Mouse (Mus musculus): Measurements from ENCODE around the gene Mndal. TPM values are rescaled to one million over a fixed set of nuclear protein-coding genes. Genes with fewer than 3 reads are reported as not detected.
"Not testable (repeated sequence)": the region's sequence is repeated elsewhere in the genome, so short reads cannot be mapped to it uniquely, and the experiment has no call there.

Mndal gene
- polyA plus RNA-seq, 1 experiment = 2.3 TPM

- no peaks in the 10 kb centered on the region for H3K79me2 ChIP-seq (ENCODE audit: control insufficient read depth, insufficient read depth)
- H3ac ChIP-seq (ENCODE audit: control insufficient read depth, insufficient read length) = no peak overlapping the region
- H3K36me3 ChIP-seq (ENCODE audit: control insufficient read depth, insufficient read depth) = no peaks in the 10 kb centered on the region
- H3K4me2 ChIP-seq (ENCODE audit: low read depth) = no peak overlapping the region
- H3K4me3 ChIP-seq = no peak overlapping the region
- TF ChIP-seq USF1 (IDR thresholded peaks at IDR 0.05; ENCODE audit: low read depth) (no peak), MYOD1 (IDR thresholded peaks at IDR 0.05; ENCODE audit: control insufficient read depth in 1 of 3, insufficient read length in 2 of 3, low read depth in 2 of 3) (no peak), POLR2AphosphoS2 (IDR thresholded peaks at IDR 0.05; ENCODE audit: insufficient read length, low read depth) (no peak), TCF3 (IDR thresholded peaks at IDR 0.05; ENCODE audit: insufficient read length, low read depth) (no peak), SRF (IDR thresholded peaks at IDR 0.05; ENCODE audit: control insufficient read depth, insufficient read length, low read depth) (no peak), MAX (IDR thresholded peaks at IDR 0.05; ENCODE audit: low read depth) (no peak)
- H3K27me3 ChIP-seq (ENCODE audit: control insufficient read depth, insufficient read depth, insufficient read length) = no peaks in the 10 kb centered on the region
Measured at GRCm38 (mm10) chr1:173866504-173866903, 75.8 kb downstream of the Mndal start.

GRCm38 (mm10) chr1:173853711-173854110 lies 88.6 kb downstream of the Mndal start:
- not testable (repeated sequence) for H3ac ChIP-seq (ENCODE audit: control insufficient read depth, insufficient read length); H3K79me2 ChIP-seq (ENCODE audit: control insufficient read depth, insufficient read depth); H3K4me2 ChIP-seq (ENCODE audit: low read depth); H3K36me3 ChIP-seq (ENCODE audit: control insufficient read depth, insufficient read depth); H3K27me3 ChIP-seq (ENCODE audit: control insufficient read depth, insufficient read depth, insufficient read length); H3K4me3 ChIP-seq

GRCm38 (mm10) chr1:173852853-173853252 lies 89.4 kb downstream of the Mndal start:
- H3ac ChIP-seq (ENCODE audit: control insufficient read depth, insufficient read length); H3K4me3 ChIP-seq; H3K36me3 ChIP-seq (ENCODE audit: control insufficient read depth, insufficient read depth); H3K27me3 ChIP-seq (ENCODE audit: control insufficient read depth, insufficient read depth, insufficient read length); H3K79me2 ChIP-seq (ENCODE audit: control insufficient read depth, insufficient read depth); H3K4me2 ChIP-seq (ENCODE audit: low read depth): not testable (repeated sequence)

- H3K79me2 ChIP-seq (ENCODE audit: control insufficient read depth, insufficient read depth) = not testable (repeated sequence)
Measured at GRCm38 (mm10) chr1:173846193-173846592, 96.1 kb downstream of the Mndal start.

GRCm38 (mm10) chr1:173844754-173845153 lies 97.5 kb downstream of the Mndal start:
- TF ChIP-seq SRF (IDR thresholded peaks at IDR 0.05; ENCODE audit: control insufficient read depth, insufficient read length, low read depth) (no peak), MYOG (IDR thresholded peaks at IDR 0.05; ENCODE audit: control insufficient read depth in 1 of 3, insufficient read depth in 1 of 3, insufficient read length in 2 of 3, low read depth in 2 of 3) (peak in 1 of 3 experiments; percentile 50), TCF3 (IDR thresholded peaks at IDR 0.05; ENCODE audit: insufficient read length, low read depth) (no peak)

More at GRCm38 (mm10) chr1:173846193-173846592, 96.1 kb downstream of the Mndal start:
- not testable (repeated sequence) for H3K4me3 ChIP-seq; H3ac ChIP-seq (ENCODE audit: control insufficient read depth, insufficient read length); H3K4me2 ChIP-seq (ENCODE audit: low read depth); H3K27me3 ChIP-seq (ENCODE audit: control insufficient read depth, insufficient read depth, insufficient read length); H3K36me3 ChIP-seq (ENCODE audit: control insufficient read depth, insufficient read depth)

GRCm38 (mm10) chr1:173821481-173821803 lies 120.8 kb downstream of the Mndal start:
- not testable (repeated sequence) for H3K79me2 ChIP-seq (ENCODE audit: control insufficient read depth, insufficient read depth); H3K27me3 ChIP-seq (ENCODE audit: control insufficient read depth, insufficient read depth, insufficient read length); H3ac ChIP-seq (ENCODE audit: control insufficient read depth, insufficient read length); H3K4me2 ChIP-seq (ENCODE audit: low read depth); H3K4me3 ChIP-seq; H3K36me3 ChIP-seq (ENCODE audit: control insufficient read depth, insufficient read depth)

More at GRCm38 (mm10) chr1:173844754-173845153, 97.5 kb downstream of the Mndal start:
- Histone ChIP-seq H3K4me2 (ENCODE audit: low read depth) (no peak overlapping the region), H3K27me3 (ENCODE audit: control insufficient read depth, insufficient read depth, insufficient read length) (no peaks in the 10 kb centered on the region), H3K4me3 (no peak overlapping the region), H3ac (ENCODE audit: control insufficient read depth, insufficient read length) (no peak overlapping the region), H3K79me2 (ENCODE audit: control insufficient read depth, insufficient read depth) (no peaks in the 10 kb centered on the region), H3K36me3 (ENCODE audit: control insufficient read depth, insufficient read depth) (no peaks in the 10 kb centered on the region)

GRCm38 (mm10) chr1:173820794-173821480 lies 121.4 kb downstream of the Mndal start:
- H3K79me2 ChIP-seq (ENCODE audit: control insufficient read depth, insufficient read depth); H3K27me3 ChIP-seq (ENCODE audit: control insufficient read depth, insufficient read depth, insufficient read length); H3ac ChIP-seq (ENCODE audit: control insufficient read depth, insufficient read length); H3K4me2 ChIP-seq (ENCODE audit: low read depth); H3K36me3 ChIP-seq (ENCODE audit: control insufficient read depth, insufficient read depth); H3K4me3 ChIP-seq: not testable (repeated sequence)

GRCm38 (mm10) chr1:173809294-173809693 lies 133.0 kb downstream of the Mndal start:
- not testable (repeated sequence) for H3K79me2 ChIP-seq (ENCODE audit: control insufficient read depth, insufficient read depth); H3K27me3 ChIP-seq (ENCODE audit: control insufficient read depth, insufficient read depth, insufficient read length); H3K4me3 ChIP-seq

More at GRCm38 (mm10) chr1:173809294-173809693, 133.0 kb downstream of the Mndal start:
- not testable (repeated sequence) for H3K4me2 ChIP-seq (ENCODE audit: low read depth); H3K36me3 ChIP-seq (ENCODE audit: control insufficient read depth, insufficient read depth); H3ac ChIP-seq (ENCODE audit: control insufficient read depth, insufficient read length)
